Mouse (Mus musculus) CH12.LX (cell line): ENCODE results near the gene Frem3.

Experiments
- CTCF ChIP-seq, 2 experiments: IDR thresholded peaks in 1 of 2; conservative IDR thresholded peaks in 1 of 2; 2 replicates each; pipeline ENCODE4 v1.5.1; 2011 to 2012; ENCODE audit warnings: low read depth in 2 of 2, low read length in 2 of 2, improper control_type of control experiment in 1 of 2, inconsistent platforms in 1 of 2, mild to moderate bottlenecking in 1 of 2, moderate library complexity in 1 of 2
- EP300 ChIP-seq: IDR thresholded peaks from 2 replicates; pipeline ENCODE4 v1.6.1; 2011; ENCODE audit warnings: low read length, improper control_type of control experiment
- IRF4 ChIP-seq: IDR thresholded peaks from 2 replicates; pipeline ENCODE4 v1.6.1; 2014; ENCODE audit warnings: low read depth, mild to moderate bottlenecking, inconsistent platforms, low read length, improper control_type of control experiment
- MAZ ChIP-seq: IDR thresholded peaks from 2 replicates; pipeline ENCODE4 v1.6.1; 2012; ENCODE audit warnings: low read depth, mild to moderate bottlenecking, inconsistent platforms, low read length, improper control_type of control experiment, moderate library complexity
- MXI1 ChIP-seq: IDR thresholded peaks from 2 replicates; pipeline ENCODE4 v1.6.1; 2011; ENCODE audit warnings: mild to moderate bottlenecking, low read depth, low read length, improper control_type of control experiment
- MYC ChIP-seq: IDR thresholded peaks from 2 replicates; pipeline ENCODE4 v1.6.1; 2011; ENCODE audit warnings: low read depth, mild to moderate bottlenecking, improper control_type of control experiment, low read length
- POLR2AphosphoS2 ChIP-seq: IDR thresholded peaks from 2 replicates; pipeline ENCODE4 v1.6.1; 2011; ENCODE audit warnings: low read depth, low read length, improper control_type of control experiment
- SIN3A ChIP-seq: IDR thresholded peaks from 2 replicates; pipeline ENCODE4 v1.6.1; 2012; ENCODE audit warnings: low read length, improper control_type of control experiment, inconsistent platforms
- TCF12 ChIP-seq: IDR thresholded peaks from 2 replicates; pipeline ENCODE4 v1.6.1; 2014; ENCODE audit warnings: low read depth, mild to moderate bottlenecking, inconsistent platforms, low read length, improper control_type of control experiment
- USF1 ChIP-seq: IDR thresholded peaks from 2 replicates; pipeline ENCODE4 v1.6.1; 2014; ENCODE audit warnings: low read depth, mild to moderate bottlenecking, inconsistent platforms, low read length, improper control_type of control experiment

- TF ChIP-seq SIN3A (no peak), CTCF (conservative IDR thresholded peaks at IDR 0.05 in 1 of 2, IDR thresholded peaks at IDR 0.05 in 1 of 2; ENCODE audit: low read depth in 2 of 2, low read length in 2 of 2) (no peak), MYC (no peak), IRF4 (no peak), MAZ (no peak), TCF12 (no peak), EP300 (no peak), POLR2AphosphoS2 (no peak), USF1 (no peak), MXI1 (no peak)
Measured at GRCm38 (mm10) chr8:80611441-80611751, 516 bp downstream of the Frem3 start.
